Mouse (Mus musculus): Measurements from ENCODE around the gene Acvr1b. TPM values are rescaled to one million over a fixed set of nuclear protein-coding genes. Genes with fewer than 3 reads are reported as not detected.

Acvr1b gene
- total and polyA plus RNA-seq, 3 experiments, result under 0.01 TPM; not detected in 2

DNA sequence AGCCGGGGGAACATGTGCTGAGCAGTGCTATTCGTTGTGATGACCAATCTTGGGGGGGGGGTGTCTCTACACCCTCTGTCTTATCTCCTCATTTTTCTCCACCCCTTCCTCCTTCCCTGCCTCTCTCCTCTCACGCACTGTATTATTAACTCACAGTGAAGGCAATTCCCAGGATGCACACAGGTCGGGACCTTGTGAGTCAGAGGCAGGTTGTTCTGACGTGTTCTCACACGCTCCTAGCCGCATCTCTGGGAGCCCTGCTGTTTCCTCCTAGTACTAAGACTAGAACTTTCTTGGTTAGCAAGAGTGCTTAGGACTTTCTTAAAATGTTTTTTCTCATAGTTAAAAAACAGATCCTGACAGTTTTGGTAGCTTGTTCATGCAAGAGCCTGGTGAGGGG, 30.9 kb downstream of the Acvr1b start:
- Histone ChIP-seq H3K36me3 (replicated peaks) (no peaks in the 10 kb centered on the region), H3K4me3 (ENCODE audit: low read depth, low read length) (no peak overlapping the region), H3K4me1 (ENCODE audit: insufficient read depth, low read depth, low read length) (no peaks in the 10 kb centered on the region), H3K27me3 (ENCODE audit: insufficient read depth, low read length) (no peaks in the 10 kb centered on the region), H3K9me3 (replicated peaks) (peaks cover 68% of the 10 kb centered on the region)
- TF ChIP-seq POLR2AphosphoS5 (IDR thresholded peaks at IDR 0.05; ENCODE audit: insufficient replicate concordance, low read depth, low read length) (no peak), CTCF (IDR thresholded peaks at IDR 0.05; ENCODE audit: low read depth, low read length) (no peak), GATA2 (IDR thresholded peaks at IDR 0.05; ENCODE audit: borderline replicate concordance, low read depth, low read length) (no peak), GATA1 (IDR thresholded peaks at IDR 0.05; ENCODE audit: borderline replicate concordance, low read length) (no peak), TAL1 (conservative IDR thresholded peaks at IDR 0.05; ENCODE audit: low read depth, low read length) (no peak)
- ATAC-seq (ENCODE audit: extremely low read depth, insufficient number of reproducible peaks, low FRiP score, poor library complexity, severe bottlenecking), result no peak
- DNase-seq (ENCODE audit: low spot score), result no peak

DNA sequence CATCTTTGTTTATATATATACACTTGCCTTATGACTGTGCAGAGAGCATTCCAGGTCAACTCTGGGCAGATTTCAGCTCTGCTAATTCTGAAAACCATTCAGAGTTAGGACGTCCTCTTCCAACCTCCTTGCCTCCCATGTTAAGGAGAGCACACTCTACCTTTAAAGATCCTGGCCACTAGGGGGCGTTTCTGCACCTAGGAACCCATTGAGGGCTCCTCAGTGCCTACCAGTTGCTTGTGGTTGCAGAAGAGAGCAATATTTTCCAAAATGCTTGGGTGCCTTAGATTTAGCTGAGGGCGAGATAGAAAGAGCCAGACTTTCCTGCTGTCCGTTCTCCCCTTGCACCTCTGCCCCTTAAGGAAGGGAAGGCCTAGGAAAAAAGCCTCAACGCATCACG, 36.4 kb downstream of the Acvr1b start:
- Histone ChIP-seq H3K27me3 (ENCODE audit: insufficient read depth, low read length) (no peaks in the 10 kb centered on the region), H3K9me3 (replicated peaks) (peaks cover 58% of the 10 kb centered on the region), H3K36me3 (replicated peaks) (no peaks in the 10 kb centered on the region), H3K4me1 (ENCODE audit: insufficient read depth, low read depth, low read length) (no peaks in the 10 kb centered on the region), H3K4me3 (ENCODE audit: low read depth, low read length) (no peak overlapping the region)
- DNase-seq (ENCODE audit: low spot score) (no peak), ATAC-seq (ENCODE audit: extremely low read depth, insufficient number of reproducible peaks, low FRiP score, poor library complexity, severe bottlenecking) (no peak)
- TF ChIP-seq GATA2 (IDR thresholded peaks at IDR 0.05; ENCODE audit: borderline replicate concordance, low read depth, low read length) (no peak), GATA1 (IDR thresholded peaks at IDR 0.05; ENCODE audit: borderline replicate concordance, low read length) (no peak), POLR2AphosphoS5 (IDR thresholded peaks at IDR 0.05; ENCODE audit: insufficient replicate concordance, low read depth, low read length) (no peak), TAL1 (conservative IDR thresholded peaks at IDR 0.05; ENCODE audit: low read depth, low read length) (no peak), CTCF (IDR thresholded peaks at IDR 0.05; ENCODE audit: low read depth, low read length) (no peak)

- H3K36me3 ChIP-seq (replicated peaks), result no peaks in the 10 kb centered on the region
- H3K27me3 ChIP-seq (ENCODE audit: insufficient read depth, low read length), result no peaks in the 10 kb centered on the region
- no peak overlapping the region for H3K4me3 ChIP-seq (ENCODE audit: low read depth, low read length)
- TF ChIP-seq TAL1 (conservative IDR thresholded peaks at IDR 0.05; ENCODE audit: low read depth, low read length) (no peak), GATA1 (IDR thresholded peaks at IDR 0.05; ENCODE audit: borderline replicate concordance, low read length) (no peak), CTCF (IDR thresholded peaks at IDR 0.05; ENCODE audit: low read depth, low read length) (no peak), POLR2AphosphoS5 (IDR thresholded peaks at IDR 0.05; ENCODE audit: insufficient replicate concordance, low read depth, low read length) (no peak), GATA2 (IDR thresholded peaks at IDR 0.05; ENCODE audit: borderline replicate concordance, low read depth, low read length) (no peak)
- no peaks in the 10 kb centered on the region for H3K4me1 ChIP-seq (ENCODE audit: insufficient read depth, low read depth, low read length)
- no peak for DNase-seq (ENCODE audit: low spot score)
- peaks cover 60% of the 10 kb centered on the region for H3K9me3 ChIP-seq (replicated peaks)
- ATAC-seq (ENCODE audit: extremely low read depth, insufficient number of reproducible peaks, low FRiP score, poor library complexity, severe bottlenecking), result no peak
Observed at GRCm38 (mm10) chr15:101210998-101211613, 37.2 kb downstream of the Acvr1b start.

- Histone ChIP-seq H3K9me3 (replicated peaks) (peaks cover 51% of the 10 kb centered on the region), H3K27me3 (ENCODE audit: insufficient read depth, low read length) (no peaks in the 10 kb centered on the region), H3K4me3 (ENCODE audit: low read depth, low read length) (no peak overlapping the region), H3K4me1 (ENCODE audit: insufficient read depth, low read depth, low read length) (no peaks in the 10 kb centered on the region), H3K36me3 (replicated peaks) (no peaks in the 10 kb centered on the region)
- DNase-seq (ENCODE audit: low spot score) (no peak), ATAC-seq (ENCODE audit: extremely low read depth, insufficient number of reproducible peaks, low FRiP score, poor library complexity, severe bottlenecking) (no peak)
- TF ChIP-seq POLR2AphosphoS5 (IDR thresholded peaks at IDR 0.05; ENCODE audit: insufficient replicate concordance, low read depth, low read length), result no peak
- TF ChIP-seq GATA1 (IDR thresholded peaks at IDR 0.05; ENCODE audit: borderline replicate concordance, low read length), result no peak
- TF ChIP-seq GATA2 (IDR thresholded peaks at IDR 0.05; ENCODE audit: borderline replicate concordance, low read depth, low read length), result no peak
- no peak for TF ChIP-seq TAL1 (conservative IDR thresholded peaks at IDR 0.05; ENCODE audit: low read depth, low read length)
- TF ChIP-seq CTCF (IDR thresholded peaks at IDR 0.05; ENCODE audit: low read depth, low read length), result no peak
Observed at GRCm38 (mm10) chr15:101212435-101212834, 38.6 kb downstream of the Acvr1b start.

DNA sequence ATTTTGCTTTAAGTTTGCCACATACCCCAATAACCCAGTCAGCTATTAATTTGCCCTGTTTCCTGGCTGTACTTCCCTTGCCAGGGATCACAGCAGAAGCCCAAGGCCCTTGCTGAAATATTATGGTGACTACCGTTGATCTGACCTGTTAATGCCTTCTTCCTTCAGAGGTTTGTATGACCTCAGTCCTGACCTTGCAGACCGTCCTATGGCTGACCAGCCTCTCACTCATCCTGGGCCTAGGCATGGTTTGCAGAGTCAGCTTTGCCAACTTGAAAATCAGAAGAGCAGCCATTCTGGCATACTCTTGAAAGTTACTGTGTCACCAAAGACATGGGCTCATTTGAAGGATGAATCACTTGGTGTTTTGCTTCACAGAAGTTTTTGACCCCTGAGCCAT, 41.3 kb downstream of the Acvr1b start:
- no peak for TF ChIP-seq GATA2 (IDR thresholded peaks at IDR 0.05; ENCODE audit: borderline replicate concordance, low read depth, low read length)
- TF ChIP-seq POLR2AphosphoS5 (IDR thresholded peaks at IDR 0.05; ENCODE audit: insufficient replicate concordance, low read depth, low read length), result no peak
- TF ChIP-seq GATA1 (IDR thresholded peaks at IDR 0.05; ENCODE audit: borderline replicate concordance, low read length), result no peak
- TF ChIP-seq CTCF (IDR thresholded peaks at IDR 0.05; ENCODE audit: low read depth, low read length), result no peak
- no peak for TF ChIP-seq TAL1 (conservative IDR thresholded peaks at IDR 0.05; ENCODE audit: low read depth, low read length)
- Histone ChIP-seq H3K36me3 (replicated peaks) (no peaks in the 10 kb centered on the region), H3K27me3 (ENCODE audit: insufficient read depth, low read length) (no peaks in the 10 kb centered on the region), H3K9me3 (replicated peaks) (peaks cover 47% of the 10 kb centered on the region), H3K4me1 (ENCODE audit: insufficient read depth, low read depth, low read length) (no peaks in the 10 kb centered on the region), H3K4me3 (ENCODE audit: low read depth, low read length) (no peak overlapping the region)
- DNase-seq (ENCODE audit: low spot score) (no peak), ATAC-seq (ENCODE audit: extremely low read depth, insufficient number of reproducible peaks, low FRiP score, poor library complexity, severe bottlenecking) (no peak)

GRCm38 (mm10) chr15:101216036-101216435, 42.2 kb downstream of the Acvr1b start:
- TF ChIP-seq GATA1 (IDR thresholded peaks at IDR 0.05; ENCODE audit: borderline replicate concordance, low read length) (no peak), TAL1 (conservative IDR thresholded peaks at IDR 0.05; ENCODE audit: low read depth, low read length) (no peak), GATA2 (IDR thresholded peaks at IDR 0.05; ENCODE audit: borderline replicate concordance, low read depth, low read length) (no peak), CTCF (IDR thresholded peaks at IDR 0.05; ENCODE audit: low read depth, low read length) (no peak), POLR2AphosphoS5 (IDR thresholded peaks at IDR 0.05; ENCODE audit: insufficient replicate concordance, low read depth, low read length) (no peak)
- Histone ChIP-seq H3K4me1 (ENCODE audit: insufficient read depth, low read depth, low read length) (no peaks in the 10 kb centered on the region), H3K4me3 (ENCODE audit: low read depth, low read length) (no peak overlapping the region), H3K9me3 (replicated peaks) (peaks cover 47% of the 10 kb centered on the region), H3K27me3 (ENCODE audit: insufficient read depth, low read length) (no peaks in the 10 kb centered on the region), H3K36me3 (replicated peaks) (no peaks in the 10 kb centered on the region)
- no peak for ATAC-seq (ENCODE audit: extremely low read depth, insufficient number of reproducible peaks, low FRiP score, poor library complexity, severe bottlenecking)
- no peak for DNase-seq (ENCODE audit: low spot score)
